26 mouse cellular contexts compared by ENCODE assay signal in genomic region chr3:115807032-115807431, GRCm38 (mm10).
"Had no signal": no experiment of that assay in that cellular context is flagged by ENCODE, and none has a peak within 500 bp of the region (broad histone marks: within the 10 kb centered on the region; RNA-seq: fewer than 3 reads in every experiment).

No protein-coding gene starts in this region.

- H3K9me3 ChIP-seq: heart, embryonic 10.5 days; heart, embryonic 12.5 days; hindbrain, embryonic 13.5 days; hindbrain, embryonic 15.5 days; intestine, embryonic 15.5 days; kidney, embryonic 15.5 days; limb, embryonic 13.5 days; limb, embryonic 15.5 days; liver, embryonic 13.5 days; liver, embryonic 15.5 days had no signal

- H3K27ac ChIP-seq: heart, embryonic 10.5 days; hindbrain, embryonic 13.5 days; hindbrain, embryonic 15.5 days; hindbrain, postnatal 0 days; intestine, embryonic 15.5 days; kidney, embryonic 15.5 days; kidney, postnatal 0 days; limb, embryonic 13.5 days; limb, embryonic 15.5 days; liver, embryonic 13.5 days; liver, embryonic 15.5 days had no signal

- H3K4me1 ChIP-seq: hindbrain, embryonic 13.5 days; hindbrain, embryonic 15.5 days; intestine, embryonic 15.5 days; kidney, embryonic 15.5 days; limb, embryonic 13.5 days; limb, embryonic 15.5 days; liver, embryonic 13.5 days; liver, embryonic 15.5 days had no signal

- H3K9ac ChIP-seq: heart, embryonic 12.5 days; hindbrain, embryonic 13.5 days; hindbrain, embryonic 15.5 days; intestine, embryonic 15.5 days; kidney, embryonic 15.5 days; limb, embryonic 13.5 days; limb, embryonic 15.5 days; liver, embryonic 13.5 days; liver, embryonic 15.5 days had no signal

- DNase-seq: gastrocnemius, postnatal 14 days; gastrocnemius, postnatal 36 days; heart, adult 18-20 months; heart, postnatal 10 days; heart, postnatal 36 days; kidney, adult 11 months; kidney, adult 2 months; kidney, adult 9 months; kidney, postnatal 14 days; kidney, postnatal 36 days; layer of hippocampus, adult 9-11 months; layer of hippocampus, postnatal 36 days; left cerebral cortex, postnatal 4 days; liver, embryonic 13.5 days had no signal

- H3K4me2 ChIP-seq: heart, embryonic 12.5 days; hindbrain, embryonic 13.5 days; hindbrain, embryonic 15.5 days; intestine, embryonic 15.5 days; kidney, embryonic 15.5 days; limb, embryonic 13.5 days; limb, embryonic 15.5 days; liver, embryonic 13.5 days; liver, embryonic 15.5 days had no signal

- ATAC-seq: hindbrain, postnatal 0 days; inflammation-experienced regulatory T-cells, adult 6 months; intestine, embryonic 15.5 days had no signal

- H3K36me3 ChIP-seq: heart, embryonic 10.5 days; heart, embryonic 12.5 days; hindbrain, embryonic 13.5 days; hindbrain, embryonic 15.5 days; intestine, embryonic 15.5 days; kidney, embryonic 15.5 days; limb, embryonic 13.5 days; limb, embryonic 15.5 days; liver, embryonic 13.5 days; liver, embryonic 15.5 days had no signal

- H3K4me3 ChIP-seq: heart, embryonic 10.5 days; heart, embryonic 12.5 days; hindbrain, embryonic 13.5 days; hindbrain, embryonic 15.5 days; intestine, embryonic 15.5 days; kidney, embryonic 15.5 days; limb, embryonic 13.5 days; limb, embryonic 15.5 days; liver, embryonic 13.5 days; liver, embryonic 15.5 days had no signal

- H3K27me3 ChIP-seq: heart, embryonic 12.5 days; hindbrain, embryonic 13.5 days; hindbrain, embryonic 15.5 days; intestine, embryonic 15.5 days; kidney, embryonic 15.5 days; limb, embryonic 13.5 days; limb, embryonic 15.5 days; liver, embryonic 13.5 days; liver, embryonic 15.5 days had no signal
